Mouse (Mus musculus): ENCODE data around the gene Col27a1.

Gene Col27a1

GRCm38 (mm10) chr4:63260506-63260905 lies 46.7 kb downstream of the Col27a1 start:
- DNase-seq (ENCODE audit: low spot score) = no peak

GRCm38 (mm10) chr4:63262941-63263340 lies 49.1 kb downstream of the Col27a1 start:
- no peak for DNase-seq (ENCODE audit: low spot score)

GRCm38 (mm10) chr4:63266276-63266675 lies 52.5 kb downstream of the Col27a1 start:
- DNase-seq (ENCODE audit: low spot score) = no peak

GRCm38 (mm10) chr4:63267121-63267520 lies 53.3 kb downstream of the Col27a1 start:
- no peak for DNase-seq (ENCODE audit: low spot score)

GRCm38 (mm10) chr4:63267586-63267985 lies 53.8 kb downstream of the Col27a1 start:
- no peak for DNase-seq (ENCODE audit: low spot score)

GRCm38 (mm10) chr4:63268777-63269176 lies 55.0 kb downstream of the Col27a1 start:
- no peak for DNase-seq (ENCODE audit: low spot score)

- no peak for DNase-seq (ENCODE audit: low spot score)
Measured at GRCm38 (mm10) chr4:63274516-63274915, 60.7 kb downstream of the Col27a1 start.

- DNase-seq (ENCODE audit: low spot score) = no peak
Measured at GRCm38 (mm10) chr4:63275251-63275650, 61.4 kb downstream of the Col27a1 start.

- no peak for DNase-seq (ENCODE audit: low spot score)
Measured at GRCm38 (mm10) chr4:63276571-63276970, 62.8 kb downstream of the Col27a1 start.

GRCm38 (mm10) chr4:63278821-63279220 lies 65.0 kb downstream of the Col27a1 start:
- peak; percentile 67 for DNase-seq (ENCODE audit: low spot score)

GRCm38 (mm10) chr4:63281694-63282093 lies 67.9 kb downstream of the Col27a1 start:
- no peak for DNase-seq (ENCODE audit: low spot score)

GRCm38 (mm10) chr4:63283319-63283718 lies 69.5 kb downstream of the Col27a1 start:
- no peak for DNase-seq (ENCODE audit: low spot score)

GRCm38 (mm10) chr4:63286034-63286433 lies 72.2 kb downstream of the Col27a1 start:
- no peak for DNase-seq (ENCODE audit: low spot score)

- DNase-seq (ENCODE audit: low spot score) = no peak
Measured at GRCm38 (mm10) chr4:63288497-63288896, 74.7 kb downstream of the Col27a1 start.

- DNase-seq (ENCODE audit: low spot score) = peak; percentile 55
Measured at GRCm38 (mm10) chr4:63290081-63290480, 76.3 kb downstream of the Col27a1 start.

- peak; percentile 90 for DNase-seq (ENCODE audit: low spot score)
Measured at GRCm38 (mm10) chr4:63291075-63291474, 77.3 kb downstream of the Col27a1 start.

GRCm38 (mm10) chr4:63291658-63292057 lies 77.9 kb downstream of the Col27a1 start:
- DNase-seq (ENCODE audit: low spot score) = no peak

- no peak for DNase-seq (ENCODE audit: low spot score)
Measured at GRCm38 (mm10) chr4:63295641-63296040, 81.8 kb downstream of the Col27a1 start.

- no peak for DNase-seq (ENCODE audit: low spot score)
Measured at GRCm38 (mm10) chr4:63296263-63296662, 82.5 kb downstream of the Col27a1 start.

GRCm38 (mm10) chr4:63296876-63297275 lies 83.1 kb downstream of the Col27a1 start:
- no peak for DNase-seq (ENCODE audit: low spot score)

- DNase-seq (ENCODE audit: low spot score) = no peak
Measured at GRCm38 (mm10) chr4:63298191-63298590, 84.4 kb downstream of the Col27a1 start.

GRCm38 (mm10) chr4:63302641-63303040 lies 88.8 kb downstream of the Col27a1 start:
- no peak for DNase-seq (ENCODE audit: low spot score)

- DNase-seq (ENCODE audit: low spot score) = peak; percentile 91
Measured at GRCm38 (mm10) chr4:63307175-63308062, 93.6 kb downstream of the Col27a1 start.

- no peak for DNase-seq (ENCODE audit: low spot score)
Measured at GRCm38 (mm10) chr4:63308316-63308715, 94.5 kb downstream of the Col27a1 start.

Data from adipocyte (in vitro differentiated cells).